Mouse (Mus musculus) ovary, adult 2 months (tissue): ENCODE measurements around the gene Fgf4. TPM values are rescaled to one million over a fixed set of nuclear protein-coding genes. Genes with fewer than 3 reads are reported as not detected.

Source experiments
- polyA plus RNA-seq: library from polyadenylated mRNA; depleted of rRNA; stranded (reverse); fragments of >200 nt; gene quantifications from 2 replicates; pipeline ENCODE4 v1.2.3, GENCODE M21; 2012; rRNA removed

Gene Fgf4
- not detected in 2 replicates for polyA plus RNA-seq

GRCm38 (mm10) chr7:144847067-144847466 lies at the start of gene Fgf4:
TSS of gene Fgf4 (plus strand) at chr7:144847367.

GRCm38 (mm10) chr7:144837891-144838488 lies 9.2 kb upstream of the Fgf4 start, which contains the start of gene Fgf3:
TSS of gene Fgf3 (plus strand) at chr7:144838083.

GRCm38 (mm10) chr7:144896294-144897218 lies 49.4 kb downstream of the Fgf4 start, which contains the start of gene Fgf15:
TSS of gene Fgf15 (plus strand) at chr7:144896531.

Other genes with a start within 250 kb of the Fgf4 start
- gene Ano1, start 95.4 kb upstream of the Fgf4 start, polyA plus RNA-seq, result 96.0 and 117 TPM in 2 replicates
- not detected in 2 replicates for gene Fgf3, start 9.3 kb upstream of the Fgf4 start, polyA plus RNA-seq
- not detected in 2 replicates for gene Fgf15, start 49.2 kb downstream of the Fgf4 start, polyA plus RNA-seq
- gene LTO1, start 67.7 kb downstream of the Fgf4 start, polyA plus RNA-seq, result 12.1 and 12.6 TPM in 2 replicates
- gene Ccnd1, start 92.6 kb downstream of the Fgf4 start, polyA plus RNA-seq, result 55.6 and 66.7 TPM in 2 replicates